In the genomic region with DNA sequence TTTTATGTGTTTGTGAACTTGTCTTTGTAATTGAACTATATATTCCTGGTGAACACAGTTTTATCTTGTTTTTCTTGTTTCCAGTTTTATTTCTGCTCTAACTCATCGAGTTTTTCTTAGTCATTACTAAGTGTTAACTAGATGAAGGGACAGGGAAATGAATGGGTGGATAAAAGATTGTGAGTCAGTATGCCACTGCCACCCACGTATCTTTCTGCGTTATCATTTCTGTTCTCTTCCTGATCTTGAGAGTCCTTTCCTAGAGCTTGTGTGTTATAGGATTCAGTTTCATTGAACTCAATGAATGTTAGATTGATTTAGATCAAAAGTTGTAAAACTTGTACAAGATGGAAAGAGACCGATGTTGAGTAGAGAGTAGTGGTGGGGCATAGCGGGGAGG, we compare ENCODE assay signal across 16 mouse cellular contexts.
DNase-seq lines count a peak whose midpoint lies in the region; ATAC-seq lines count a peak whose summit lies in the region.
"Had no signal": no experiment of that assay in that cellular context is flagged by ENCODE, and none has a peak within 500 bp of the region (broad histone marks: within the 10 kb centered on the region; RNA-seq: fewer than 3 reads in every experiment).

No protein-coding gene starts in this region.

- intact Hi-C loops in left cerebral cortex, postnatal 10 days (cut with DNase I), result no loop called here

- peak; percentile 21 for DNase-seq in left cerebral cortex, adult 11 months (ENCODE audit: low spot score)
- no peak for DNase-seq in left cerebral cortex, postnatal 10 days (ENCODE audit: extremely low spot score in 1 of 2, low spot score in 2 of 2)
- peak; percentile 61 for DNase-seq in brain, adult 2 months (ENCODE audit: low read depth, low spot score)
- DNase-seq in ovary, postnatal 10 days (ENCODE audit: low spot score), result no peak
- DNase-seq: adrenal gland, adult 2 months; adrenal gland, postnatal 10 days; adrenal gland, postnatal 25 days; cerebellum, adult 11-12 months; cerebellum, adult 2 months; cerebellum, adult 9-10 months; cerebellum, postnatal 10 days; cerebellum, postnatal 25 days; forebrain, postnatal 0 days had no signal

- no peak for ATAC-seq in megakaryocyte-erythroid progenitor cell, adult 5-6 weeks (replicated peaks; ENCODE audit: low FRiP score, low TSS enrichment, poor library complexity, severe bottlenecking)
- ATAC-seq: forebrain, embryonic 13.5 days; forebrain, embryonic 15.5 days; forebrain, postnatal 0 days had no signal

Comparison
In these comparisons a context has a peak if more than half of its experiments do, and no peak if none do; other contexts are left out.
1. DNase-seq: peak in left cerebral cortex, adult 11 months (single experiment) and brain, adult 2 months (single experiment); none in left cerebral cortex, postnatal 10 days (0 of 2) and ovary, postnatal 10 days (single experiment).